Mouse (Mus musculus): ENCODE measurements around the gene Rspry1. TPM values are rescaled to one million over a fixed set of nuclear protein-coding genes. Genes with fewer than 3 reads are reported as not detected.

Rspry1 gene
- polyA plus RNA-seq, 1 experiment from 2014 or later, result 22.6 TPM

GRCm38 (mm10) chr8:94700421-94700935, 98.7 kb downstream of the Rspry1 start:
- H3K36me3 ChIP-seq (ENCODE audit: control insufficient read depth, insufficient read depth, low read length), result no peaks in the 10 kb centered on the region
- WGBS, result 81% methylated on average over 4 of the region's 4 CpGs
- H3K27me3 ChIP-seq (ENCODE audit: control insufficient read depth, insufficient read depth, low read length), result peaks cover 31% of the 10 kb centered on the region
- H3K4me3 ChIP-seq (ENCODE audit: control insufficient read depth in 1 of 2, insufficient read depth in 1 of 2, low read depth in 1 of 2, low read length in 2 of 2), result no peak overlapping the region
- H3K27ac ChIP-seq (replicated peaks in 1 of 2; ENCODE audit: control insufficient read depth in 1 of 2, insufficient read depth in 1 of 2, low read depth in 2 of 2, low read length in 2 of 2), result no peak overlapping the region
- no peak for ATAC-seq (ENCODE audit: insufficient number of reproducible peaks, insufficient read depth, low FRiP score, low read depth)
- H3K4me2 ChIP-seq (ENCODE audit: low read length), result no peak overlapping the region
- H3K4me1 ChIP-seq (ENCODE audit: control insufficient read depth in 2 of 2, insufficient read depth in 2 of 2, low read length in 2 of 2), result peaks cover 0 to 4% of the 10 kb centered on the region in 2 experiments; a peak in 2 of 4 replicates
- H3K9ac ChIP-seq (ENCODE audit: low read length), result no peak overlapping the region
- no peaks in the 10 kb centered on the region for H3K9me3 ChIP-seq (ENCODE audit: control insufficient read depth, low read length)

DNA sequence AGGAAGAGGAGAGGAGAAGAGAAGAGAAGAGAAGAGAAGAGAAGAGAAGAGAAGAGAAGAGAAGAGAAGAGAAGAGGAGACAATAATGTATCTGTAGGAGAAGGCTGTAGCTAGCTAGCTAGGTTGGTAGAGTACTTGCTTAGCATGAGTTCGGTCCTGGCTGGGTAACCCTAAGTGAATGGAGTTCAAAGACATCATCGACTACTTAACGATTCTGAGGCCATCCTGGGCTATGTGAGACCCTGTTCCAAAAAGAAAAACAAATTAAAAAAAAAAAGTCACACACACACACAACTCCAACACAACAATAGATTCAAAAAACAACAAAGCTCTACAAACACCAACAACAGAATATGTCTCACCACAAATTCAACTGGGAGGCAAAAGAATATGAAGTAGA, 100.4 kb downstream of the Rspry1 start:
- Histone ChIP-seq H3K9me3 (ENCODE audit: control insufficient read depth, low read length) (no peaks in the 10 kb centered on the region), H3K4me2 (ENCODE audit: low read length) (peak overlapping the region; percentile 79; the same call in 1 of the 2 replicates), H3K9ac (ENCODE audit: low read length) (no peak overlapping the region), H3K36me3 (ENCODE audit: control insufficient read depth, insufficient read depth, low read length) (no peaks in the 10 kb centered on the region), H3K27ac (replicated peaks in 1 of 2; ENCODE audit: control insufficient read depth in 1 of 2, insufficient read depth in 1 of 2, low read depth in 2 of 2, low read length in 2 of 2) (no peak overlapping the region), H3K27me3 (ENCODE audit: control insufficient read depth, insufficient read depth, low read length) (peaks cover 14% of the 10 kb centered on the region), H3K4me1 (ENCODE audit: control insufficient read depth in 2 of 2, insufficient read depth in 2 of 2, low read length in 2 of 2) (peaks cover 6 to 8% of the 10 kb centered on the region in 2 experiments), H3K4me3 (ENCODE audit: control insufficient read depth in 1 of 2, insufficient read depth in 1 of 2, low read depth in 1 of 2, low read length in 2 of 2) (peak overlapping the region in 1 of 2 experiments; percentile 58; a peak in 1 of 4 replicates)
- no peak for ATAC-seq (ENCODE audit: insufficient number of reproducible peaks, insufficient read depth, low FRiP score, low read depth)
- WGBS, result 64% methylated on average over 3 of the region's 3 CpGs

- Histone ChIP-seq H3K4me3 (ENCODE audit: control insufficient read depth in 1 of 2, insufficient read depth in 1 of 2, low read depth in 1 of 2, low read length in 2 of 2) (peak overlapping the region; percentile 58 to 78), H3K4me2 (ENCODE audit: low read length) (peak overlapping the region; percentile 79), H3K9me3 (ENCODE audit: control insufficient read depth, low read length) (no peaks in the 10 kb centered on the region), H3K36me3 (ENCODE audit: control insufficient read depth, insufficient read depth, low read length) (no peaks in the 10 kb centered on the region), H3K27me3 (ENCODE audit: control insufficient read depth, insufficient read depth, low read length) (peaks cover 5% of the 10 kb centered on the region; the same call in 1 of the 2 replicates), H3K9ac (ENCODE audit: low read length) (peak overlapping the region; percentile 67), H3K4me1 (ENCODE audit: control insufficient read depth in 2 of 2, insufficient read depth in 2 of 2, low read length in 2 of 2) (peaks cover 10 to 11% of the 10 kb centered on the region in 2 experiments), H3K27ac (replicated peaks in 1 of 2; ENCODE audit: control insufficient read depth in 1 of 2, insufficient read depth in 1 of 2, low read depth in 2 of 2, low read length in 2 of 2) (peak overlapping the region; percentile 41 to 44; a peak in 2 of 4 replicates)
- ATAC-seq (ENCODE audit: insufficient number of reproducible peaks, insufficient read depth, low FRiP score, low read depth), result peak; percentile 72
- under 1% methylated on average over 35 of the region's 35 CpGs for WGBS
Measured at GRCm38 (mm10) chr8:94702844-94703813, 101.4 kb downstream of the Rspry1 start.

DNA sequence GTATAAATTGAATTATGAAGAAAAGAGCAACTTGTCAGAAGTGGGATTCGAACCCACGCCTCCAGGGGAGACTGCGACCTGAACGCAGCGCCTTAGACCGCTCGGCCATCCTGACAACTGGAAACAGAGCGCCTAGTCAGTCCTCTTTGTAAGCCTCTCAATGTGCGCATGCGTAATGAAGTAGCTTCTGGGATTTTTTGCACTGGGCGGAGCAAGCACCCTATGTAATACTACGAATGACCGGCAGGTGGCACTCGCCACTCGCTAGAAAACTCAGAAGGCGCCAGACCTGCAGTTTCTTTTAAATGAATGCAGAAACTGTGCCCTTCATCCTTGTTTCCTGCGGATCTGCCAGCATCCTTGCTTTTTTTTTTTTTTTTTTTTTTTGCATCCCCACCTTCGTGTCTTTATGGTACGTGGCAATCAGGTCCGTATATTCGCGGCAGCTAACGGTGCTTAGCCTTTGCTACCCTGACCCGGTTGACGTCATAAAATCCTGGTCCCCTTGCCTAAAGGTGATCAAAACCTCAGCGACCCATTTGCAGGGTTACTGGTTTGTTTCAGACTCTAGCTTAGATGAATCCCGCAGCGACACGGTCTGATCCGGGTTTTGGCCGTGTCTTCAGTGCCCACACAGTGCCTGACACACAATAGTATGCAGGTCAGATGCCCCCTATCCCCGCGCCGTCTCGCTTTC, 102.4 kb downstream of the Rspry1 start:
- Histone ChIP-seq H3K4me2 (ENCODE audit: low read length) (peak overlapping the region; percentile 80), H3K27ac (replicated peaks in 1 of 2; ENCODE audit: control insufficient read depth in 1 of 2, insufficient read depth in 1 of 2, low read depth in 2 of 2, low read length in 2 of 2) (no peak overlapping the region), H3K9me3 (ENCODE audit: control insufficient read depth, low read length) (no peaks in the 10 kb centered on the region), H3K9ac (ENCODE audit: low read length) (peak overlapping the region; percentile 68), H3K4me1 (ENCODE audit: control insufficient read depth in 2 of 2, insufficient read depth in 2 of 2, low read length in 2 of 2) (peaks cover 10 to 11% of the 10 kb centered on the region in 2 experiments), H3K36me3 (ENCODE audit: control insufficient read depth, insufficient read depth, low read length) (no peaks in the 10 kb centered on the region), H3K27me3 (ENCODE audit: control insufficient read depth, insufficient read depth, low read length) (0 out of 2 replicates have a peak, but pooled peaks cover 4% of the 10 kb centered on the region), H3K4me3 (ENCODE audit: control insufficient read depth in 1 of 2, insufficient read depth in 1 of 2, low read depth in 1 of 2, low read length in 2 of 2) (peak overlapping the region; percentile 37 to 58)
- ATAC-seq (ENCODE audit: insufficient number of reproducible peaks, insufficient read depth, low FRiP score, low read depth), result peak; percentile 85
- WGBS, result under 1% methylated on average over 35 of the region's 35 CpGs

DNA sequence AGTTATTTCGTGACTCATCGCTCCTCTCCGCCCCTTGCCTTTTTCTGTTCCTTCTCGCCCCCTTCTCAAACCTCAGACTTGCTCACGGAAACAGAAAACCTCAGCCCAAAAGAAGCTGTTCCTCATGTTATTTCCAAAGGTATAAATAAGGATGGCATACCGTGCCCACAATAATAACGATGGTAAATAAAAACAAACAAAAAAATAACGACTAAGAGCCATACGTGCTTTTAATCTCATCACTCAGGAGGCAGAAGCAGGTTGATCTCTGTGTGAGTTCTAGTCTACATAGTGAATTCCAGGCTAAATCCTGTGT, 102.9 kb downstream of the Rspry1 start:
- no peaks in the 10 kb centered on the region for H3K36me3 ChIP-seq (ENCODE audit: control insufficient read depth, insufficient read depth, low read length)
- 19% methylated on average over 9 of the region's 9 CpGs for WGBS
- H3K27me3 ChIP-seq (ENCODE audit: control insufficient read depth, insufficient read depth, low read length), result 0 out of 2 replicates have a peak, but pooled peaks cover 4% of the 10 kb centered on the region
- H3K9ac ChIP-seq (ENCODE audit: low read length), result peak overlapping the region; percentile 68
- peak overlapping the region; percentile 37 to 48 for H3K4me3 ChIP-seq (ENCODE audit: control insufficient read depth in 1 of 2, insufficient read depth in 1 of 2, low read depth in 1 of 2, low read length in 2 of 2)
- peaks cover 10 to 11% of the 10 kb centered on the region in 2 experiments for H3K4me1 ChIP-seq (ENCODE audit: control insufficient read depth in 2 of 2, insufficient read depth in 2 of 2, low read length in 2 of 2)
- H3K27ac ChIP-seq (replicated peaks in 1 of 2; ENCODE audit: control insufficient read depth in 1 of 2, insufficient read depth in 1 of 2, low read depth in 2 of 2, low read length in 2 of 2), result no peak overlapping the region
- ATAC-seq (ENCODE audit: insufficient number of reproducible peaks, insufficient read depth, low FRiP score, low read depth), result no peak
- no peaks in the 10 kb centered on the region for H3K9me3 ChIP-seq (ENCODE audit: control insufficient read depth, low read length)
- peak overlapping the region; percentile 80 for H3K4me2 ChIP-seq (ENCODE audit: low read length)

GRCm38 (mm10) chr8:94705581-94706245, 104.0 kb downstream of the Rspry1 start:
- H3K4me3 ChIP-seq (ENCODE audit: control insufficient read depth in 1 of 2, insufficient read depth in 1 of 2, low read depth in 1 of 2, low read length in 2 of 2), result no peak overlapping the region
- 62% methylated on average over 10 of the region's 10 CpGs for WGBS
- no peaks in the 10 kb centered on the region for H3K36me3 ChIP-seq (ENCODE audit: control insufficient read depth, insufficient read depth, low read length)
- no peak overlapping the region for H3K27ac ChIP-seq (replicated peaks in 1 of 2; ENCODE audit: control insufficient read depth in 1 of 2, insufficient read depth in 1 of 2, low read depth in 2 of 2, low read length in 2 of 2)
- no peak overlapping the region for H3K4me2 ChIP-seq (ENCODE audit: low read length)
- no peak overlapping the region for H3K9ac ChIP-seq (ENCODE audit: low read length)
- peaks cover 10 to 11% of the 10 kb centered on the region in 2 experiments for H3K4me1 ChIP-seq (ENCODE audit: control insufficient read depth in 2 of 2, insufficient read depth in 2 of 2, low read length in 2 of 2)
- H3K27me3 ChIP-seq (ENCODE audit: control insufficient read depth, insufficient read depth, low read length), result no peaks in the 10 kb centered on the region
- no peak for ATAC-seq (ENCODE audit: insufficient number of reproducible peaks, insufficient read depth, low FRiP score, low read depth)
- no peaks in the 10 kb centered on the region for H3K9me3 ChIP-seq (ENCODE audit: control insufficient read depth, low read length)
